Mouse (Mus musculus) ES-E14 (cell line): ENCODE results near the gene BC034090.

Experiments
- CHD2 ChIP-seq: IDR thresholded peaks from 2 replicates; pipeline ENCODE4 v1.6.1; 2014; ENCODE audit warnings: mild to moderate bottlenecking, low read depth, low read length, inconsistent platforms
- HCFC1 ChIP-seq: IDR thresholded peaks from 2 replicates; pipeline ENCODE4 v1.6.1; 2012; ENCODE audit warnings: low read length, inconsistent platforms, borderline replicate concordance; ENCODE audit not compliant: insufficient read depth
- MAFK ChIP-seq: IDR thresholded peaks from 2 replicates; pipeline ENCODE4 v1.6.1; 2014; ENCODE audit warnings: mild to moderate bottlenecking, low read depth, low read length, inconsistent platforms; ENCODE audit not compliant: insufficient read depth
- ZC3H11A ChIP-seq: IDR thresholded peaks from 2 replicates; pipeline ENCODE4 v1.6.1; 2012; ENCODE audit warnings: low read depth, mild to moderate bottlenecking, inconsistent platforms, low read length, borderline replicate concordance
- ZNF384 ChIP-seq: IDR thresholded peaks from 2 replicates; pipeline ENCODE4 v1.6.1; 2012; ENCODE audit warnings: low read depth, low read length, inconsistent platforms

DNA sequence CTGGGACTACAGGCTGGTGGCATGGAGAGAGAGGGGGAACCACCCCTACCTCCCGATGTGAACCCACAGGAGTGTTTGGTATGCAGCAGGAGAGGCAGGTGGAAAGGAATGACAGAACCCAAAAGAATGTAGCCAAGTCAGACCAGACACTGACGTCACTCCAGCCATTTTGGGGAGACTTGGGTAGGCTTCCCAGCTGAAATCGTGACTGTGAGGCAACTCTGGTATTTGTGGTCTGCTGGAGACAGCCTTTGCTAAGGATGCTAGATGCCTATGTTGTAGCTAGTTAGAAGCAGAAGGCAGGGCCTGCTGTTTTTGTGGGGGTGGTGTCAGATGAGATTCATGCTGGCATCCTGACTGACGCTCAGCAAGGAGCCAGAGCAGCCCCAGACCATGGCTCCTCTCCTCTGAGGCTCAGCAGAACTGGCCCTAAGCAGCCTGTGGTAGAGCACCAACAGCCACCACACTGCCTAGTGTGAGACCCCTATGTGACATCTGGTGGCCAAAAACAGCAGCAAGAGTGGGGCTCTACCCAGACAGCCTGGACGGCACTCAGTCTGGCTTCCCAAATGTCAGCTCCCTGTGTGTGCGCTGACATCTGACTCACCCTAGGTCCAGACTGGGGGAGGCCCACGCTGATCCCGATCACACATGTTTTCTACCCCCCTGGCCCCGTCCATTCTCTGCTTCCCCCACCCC, 29.0 kb downstream of the BC034090 start:
- TF ChIP-seq CHD2 (no peak), ZC3H11A (no peak), ZNF384 (no peak), MAFK (no peak), HCFC1 (no peak)
